Mouse (Mus musculus) lung, postnatal 0 days (tissue): ENCODE measurements at regions not wholly inside any gene's neighbourhood (a gene's known extent, or its start where the extent isn't known, plus 50 kb on each side); places are given as distances from the start of the nearest gene placed in this dataset.
A peak's percentile ranks its signal among the peaks of the same experiment; 100 is the strongest.

ENCODE experiments used
- ATAC-seq: fragments of 200-750 bp; cut with Nextera tagmentation; 2 replicates; pipeline ENCODE4 v1.8.0; 2017; ENCODE audit warnings: moderate library complexity
- DNase-seq: peaks from one replicate; pipeline ENCODE4 v3.0.0-alpha.2; 2016; ENCODE audit warnings: low spot score
- H3K27ac ChIP-seq: fragments of 300-500 bp; sonication (generic); 2 replicates; pipeline ENCODE4 v1.5.1; 2014; ENCODE audit warnings: antibody characterized with exemption, mild to moderate bottlenecking, low read length, mixed read lengths
- H3K27me3 ChIP-seq: fragments of 300-500 bp; sonication (generic); replicated peaks from 2 replicates; pipeline ENCODE4 v1.6.1; 2014; ENCODE audit warnings: low read length, mixed read lengths; ENCODE audit not compliant: insufficient read depth
- H3K36me3 ChIP-seq: fragments of 300-500 bp; sonication (generic); 2 replicates; pipeline ENCODE4 v1.6.1; 2014; ENCODE audit warnings: low read length, mixed read lengths; ENCODE audit not compliant: insufficient read depth
- H3K4me1 ChIP-seq: fragments of 300-500 bp; sonication (generic); 2 replicates; pipeline ENCODE4 v1.6.1; 2014; ENCODE audit warnings: antibody characterized with exemption, low read depth, low read length, mixed read lengths; ENCODE audit not compliant: insufficient read depth
- H3K4me2 ChIP-seq: fragments of 300-500 bp; sonication (generic); replicated peaks from 2 replicates; pipeline ENCODE4 v1.6.1; 2014; ENCODE audit warnings: low read depth, mild to moderate bottlenecking, low read length, moderate library complexity, mixed read lengths
- H3K4me3 ChIP-seq: fragments of 300-500 bp; sonication (generic); 2 replicates; pipeline ENCODE4 v1.5.1; 2014; ENCODE audit warnings: low read depth, low read length
- H3K9ac ChIP-seq: fragments of 300-500 bp; sonication (generic); replicated peaks from 2 replicates; pipeline ENCODE4 v1.6.1; 2014; ENCODE audit warnings: low read depth, mild to moderate bottlenecking
- H3K9me3 ChIP-seq: fragments of 300-500 bp; sonication (generic); 2 replicates; pipeline ENCODE4 v1.6.1; 2016; ENCODE audit warnings: low read length, mixed read lengths
- CTCF ChIP-seq: IDR thresholded peaks from 2 replicates; pipeline ENCODE4 v1.5.1; 2016; ENCODE audit warnings: antibody characterized with exemption, mild to moderate bottlenecking
- EP300 ChIP-seq: IDR thresholded peaks from 2 replicates; pipeline ENCODE4 v1.6.1; 2016; ENCODE audit warnings: antibody characterized with exemption, mild to moderate bottlenecking, control low read depth
- WGBS: fragments of 180-500 bp; shearing (Covaris S2); extraction: QIAGEN DNeasy Blood & Tissue Kit; methylation state at CpG from one replicate; pipeline ENCODE4 v1.1.7; 2014; 5-methylcytosine and 5-hydroxymethylcytosine counted together

GRCm38 (mm10) chr12:16222205-16222604 lies 388.6 kb downstream of the Lpin1 start:
- ATAC-seq (no peak), DNase-seq (no peak)
- no peaks in the 10 kb centered on the region for H3K27me3 ChIP-seq
- H3K4me1 ChIP-seq, result no peaks in the 10 kb centered on the region
- no peak for TF ChIP-seq CTCF
- TF ChIP-seq EP300, result no peak
- H3K9me3 ChIP-seq, result no peaks in the 10 kb centered on the region
- H3K36me3 ChIP-seq, result no peaks in the 10 kb centered on the region
- no peak overlapping the region for H3K4me2 ChIP-seq
- no peak overlapping the region for H3K4me3 ChIP-seq
- no peak overlapping the region for H3K9ac ChIP-seq
- no peak overlapping the region for H3K27ac ChIP-seq

DNA sequence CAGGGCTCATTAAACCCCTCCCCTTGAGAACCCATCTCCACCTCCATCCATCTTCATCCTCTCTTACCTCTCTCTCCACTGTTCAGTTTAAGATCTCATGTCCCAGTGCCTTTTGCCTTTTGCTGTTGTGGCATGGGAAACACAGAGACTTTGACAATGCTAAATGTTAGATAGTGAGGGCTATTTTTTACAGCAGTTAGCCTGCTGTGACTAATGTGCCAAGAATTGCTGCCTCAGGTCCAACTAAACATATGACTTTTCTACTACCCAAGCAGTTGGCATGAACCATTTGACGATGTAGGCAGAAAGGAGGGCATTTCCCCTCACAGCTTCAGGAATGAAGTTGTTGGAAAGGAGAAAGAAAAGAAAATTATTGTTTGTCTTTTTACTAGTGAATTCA lies 389.6 kb downstream of the Lpin1 start:
- Histone ChIP-seq H3K4me3 (no peak overlapping the region), H3K4me2 (no peak overlapping the region), H3K4me1 (no peaks in the 10 kb centered on the region), H3K27ac (no peak overlapping the region), H3K9ac (no peak overlapping the region), H3K9me3 (no peaks in the 10 kb centered on the region), H3K27me3 (no peaks in the 10 kb centered on the region), H3K36me3 (no peaks in the 10 kb centered on the region)
- DNase-seq, result no peak
- WGBS, result 97% methylated on average over 1 of the region's 1 CpGs
- ATAC-seq, result no peak
- TF ChIP-seq EP300 (no peak), CTCF (no peak)

- ATAC-seq, result no peak
- Histone ChIP-seq H3K4me3 (no peak overlapping the region), H3K4me1 (no peaks in the 10 kb centered on the region), H3K4me2 (no peak overlapping the region), H3K27ac (no peak overlapping the region), H3K27me3 (no peaks in the 10 kb centered on the region), H3K9ac (no peak overlapping the region), H3K36me3 (no peaks in the 10 kb centered on the region), H3K9me3 (no peaks in the 10 kb centered on the region)
- TF ChIP-seq EP300, result no peak
- TF ChIP-seq CTCF, result no peak
- WGBS, result 91% methylated on average over 3 of the region's 3 CpGs
- DNase-seq, result no peak
Observed at GRCm38 (mm10) chr12:16220561-16220960, 390.2 kb downstream of the Lpin1 start.

- H3K27me3 ChIP-seq, result no peaks in the 10 kb centered on the region
- DNase-seq (no peak), ATAC-seq (no peak)
- no peak overlapping the region for H3K9ac ChIP-seq
- H3K4me1 ChIP-seq, result no peaks in the 10 kb centered on the region
- H3K27ac ChIP-seq, result no peak overlapping the region
- WGBS, result 95% methylated on average over 4 of the region's 4 CpGs
- TF ChIP-seq CTCF (no peak), EP300 (no peak)
- H3K4me2 ChIP-seq, result no peak overlapping the region
- no peak overlapping the region for H3K4me3 ChIP-seq
- no peaks in the 10 kb centered on the region for H3K9me3 ChIP-seq
- no peaks in the 10 kb centered on the region for H3K36me3 ChIP-seq
Observed at GRCm38 (mm10) chr12:16218906-16219305, 391.9 kb downstream of the Lpin1 start.

DNA sequence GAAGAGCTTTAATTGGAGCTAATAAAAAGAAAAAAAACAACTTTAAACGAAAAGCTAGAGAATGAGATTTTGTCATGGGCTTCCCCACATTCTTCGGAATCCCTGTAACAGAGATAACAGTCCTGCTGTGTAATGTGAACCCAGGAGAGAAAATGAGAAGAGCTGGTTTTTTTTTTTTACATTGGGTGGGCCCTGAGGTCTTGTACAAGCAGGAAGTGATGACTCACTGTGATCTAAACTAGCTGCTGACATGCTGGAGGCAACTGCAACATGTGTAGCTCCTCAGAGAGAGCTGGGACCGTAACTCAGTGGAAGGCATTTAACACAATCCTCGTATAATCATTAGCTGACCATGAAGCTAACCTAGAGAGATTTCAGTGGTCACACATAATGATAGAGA lies 393.8 kb upstream of the Trib2 start:
- ATAC-seq (peak; percentile 49), DNase-seq (peak; percentile 52)
- Histone ChIP-seq H3K27ac (no peak overlapping the region), H3K4me3 (no peak overlapping the region), H3K4me1 (no peaks in the 10 kb centered on the region), H3K4me2 (no peak overlapping the region), H3K36me3 (no peaks in the 10 kb centered on the region), H3K27me3 (no peaks in the 10 kb centered on the region), H3K9me3 (no peaks in the 10 kb centered on the region), H3K9ac (no peak overlapping the region)
- TF ChIP-seq EP300 (no peak), CTCF (no peak)
- 36% methylated on average over 4 of the region's 4 CpGs for WGBS

DNA sequence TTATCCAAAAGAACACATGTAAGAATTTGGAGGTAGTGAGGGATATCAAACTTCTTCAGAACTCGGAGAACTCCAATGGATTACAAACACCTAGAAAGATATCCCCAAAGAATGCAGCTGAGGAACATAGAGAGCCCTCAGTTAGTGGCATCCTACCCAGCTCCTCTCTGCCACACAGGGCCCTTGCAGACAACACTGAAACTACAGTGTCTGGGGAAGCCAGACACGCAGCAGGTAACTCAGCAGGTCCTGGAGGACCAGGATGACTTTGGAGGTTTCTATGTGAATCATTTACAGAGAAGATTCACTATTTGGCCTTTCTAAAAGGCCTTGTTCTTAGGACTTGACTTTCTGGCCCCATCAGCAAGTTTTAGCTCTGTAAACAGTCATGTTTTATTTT lies 393.4 kb upstream of the Trib2 start:
- WGBS, result 38% methylated on average over 2 of the region's 2 CpGs
- Histone ChIP-seq H3K9ac (no peak overlapping the region), H3K36me3 (no peaks in the 10 kb centered on the region), H3K4me2 (no peak overlapping the region), H3K4me1 (no peaks in the 10 kb centered on the region), H3K9me3 (no peaks in the 10 kb centered on the region), H3K4me3 (no peak overlapping the region), H3K27ac (no peak overlapping the region), H3K27me3 (no peaks in the 10 kb centered on the region)
- TF ChIP-seq CTCF (no peak), EP300 (no peak)
- ATAC-seq (no peak), DNase-seq (no peak)

GRCm38 (mm10) chr12:16204941-16205340 lies 388.2 kb upstream of the Trib2 start:
- no peak for TF ChIP-seq EP300
- no peak for TF ChIP-seq CTCF
- no peaks in the 10 kb centered on the region for H3K4me1 ChIP-seq
- H3K27me3 ChIP-seq, result no peaks in the 10 kb centered on the region
- no peak overlapping the region for H3K4me2 ChIP-seq
- ATAC-seq, result no peak
- H3K36me3 ChIP-seq, result no peaks in the 10 kb centered on the region
- H3K27ac ChIP-seq, result no peak overlapping the region
- WGBS, result 70% methylated on average over 4 of the region's 4 CpGs
- H3K9ac ChIP-seq, result no peak overlapping the region
- no peak overlapping the region for H3K4me3 ChIP-seq
- no peak for DNase-seq
- no peaks in the 10 kb centered on the region for H3K9me3 ChIP-seq
